Mouse (Mus musculus): ENCODE measurements around the gene Rgs13.

DNA sequence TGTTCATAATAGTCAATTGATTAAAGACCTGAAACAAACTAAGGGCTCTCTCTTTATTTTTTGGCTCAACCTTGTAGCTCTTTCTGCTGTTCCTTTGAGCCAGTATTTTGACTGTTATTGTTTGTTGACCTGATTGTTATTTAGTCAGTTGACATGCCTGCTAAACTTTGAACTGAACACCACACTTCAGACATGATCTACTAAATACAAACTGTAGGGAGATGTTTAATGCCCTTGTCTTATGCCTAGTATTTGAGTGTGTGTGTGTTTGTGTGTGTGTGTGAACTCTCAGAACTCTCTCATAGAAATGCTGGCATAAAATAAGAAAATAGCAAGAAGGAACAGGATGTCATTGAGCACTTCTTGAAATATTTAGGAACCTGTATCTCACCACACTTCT lies 448 bp upstream of the Rgs13 start:
- TF ChIP-seq CTCF (IDR thresholded peaks at IDR 0.05; ENCODE audit: borderline replicate concordance, insufficient read depth, low read depth, low read length): no peak
- no peak for TF ChIP-seq POLR2A (IDR thresholded peaks at IDR 0.05; ENCODE audit: borderline replicate concordance, insufficient read depth, low read length)
